Mouse (Mus musculus) limb, embryonic 14.5 days (tissue): Measurements from ENCODE around the gene Rab3b. TPM values are rescaled to one million over a fixed set of nuclear protein-coding genes. Genes with fewer than 3 reads are reported as not detected.

Source experiments
- ATAC-seq: fragments of 200-750 bp; cut with Nextera tagmentation; 2 replicates; pipeline ENCODE4 v1.8.0; 2017; ENCODE audit warnings: low read depth, moderate number of reproducible peaks, moderate TSS enrichment; ENCODE audit not compliant: low FRiP score
- DNase-seq: peaks from one replicate; pipeline ENCODE4 v3.0.0-alpha.2; 2015; ENCODE audit warnings: low spot score
- H3K27ac ChIP-seq: fragments of 300-500 bp; sonication (generic); replicated peaks from 2 replicates; pipeline ENCODE4 v1.5.1; 2014; ENCODE audit warnings: low read depth, mild to moderate bottlenecking, low read length, moderate library complexity, mixed read lengths
- H3K27me3 ChIP-seq: fragments of 300-500 bp; sonication (generic); 2 replicates; pipeline ENCODE4 v1.6.1; 2014; ENCODE audit warnings: low read length, mixed read lengths; ENCODE audit not compliant: control insufficient read depth, insufficient read depth
- H3K36me3 ChIP-seq: fragments of 300-500 bp; sonication (generic); 2 replicates; pipeline ENCODE4 v1.6.1; 2014; ENCODE audit warnings: mild to moderate bottlenecking, low read length, moderate library complexity, mixed read lengths; ENCODE audit not compliant: control insufficient read depth, insufficient read depth
- H3K4me1 ChIP-seq: fragments of 300-500 bp; sonication (generic); 2 replicates; pipeline ENCODE4 v1.6.1; 2014; ENCODE audit warnings: antibody characterized with exemption, low read length, mixed read lengths; ENCODE audit not compliant: control insufficient read depth, insufficient read depth
- H3K4me2 ChIP-seq: fragments of 300-500 bp; sonication (generic); replicated peaks from 2 replicates; pipeline ENCODE4 v1.6.1; 2014; ENCODE audit warnings: low read depth, mild to moderate bottlenecking, low read length, moderate library complexity; ENCODE audit not compliant: severe bottlenecking
- H3K4me3 ChIP-seq: fragments of 300-500 bp; sonication (generic); replicated peaks from 2 replicates; pipeline ENCODE4 v1.5.1; 2014; ENCODE audit warnings: low read length
- H3K9ac ChIP-seq: fragments of 300-500 bp; sonication (generic); 2 replicates; pipeline ENCODE4 v1.6.1; 2014; ENCODE audit warnings: mild to moderate bottlenecking, low read depth, low read length, moderate library complexity; ENCODE audit not compliant: severe bottlenecking
- H3K9me3 ChIP-seq: fragments of 300-500 bp; sonication (generic); 2 replicates; pipeline ENCODE4 v1.6.1; 2016; ENCODE audit warnings: low read length; ENCODE audit not compliant: control insufficient read depth
- POLR2A ChIP-seq: fragments of 200-500 bp; IDR thresholded peaks from 2 replicates; pipeline ENCODE4 v1.8.0; 2012; ENCODE audit warnings: inconsistent platforms, mild to moderate bottlenecking, moderate library complexity, borderline replicate concordance; ENCODE audit not compliant: insufficient read depth, insufficient read length; ENCODE audit errors: extremely low read depth
- WGBS: fragments of 180-500 bp; shearing (Covaris S2); extraction: QIAGEN DNeasy Blood & Tissue Kit; methylation state at CpG from one replicate; pipeline ENCODE4 v1.1.7; 2014; 5-methylcytosine and 5-hydroxymethylcytosine counted together
- polyA plus RNA-seq, 2 experiments: library from polyadenylated mRNA; depleted of rRNA in 1 of 2; stranded (reverse) in 1 of 2; unstranded in 1 of 2; fragments of >200 nt; fragmentation: Nextera tagmentation in 1 of 2; extraction: Ambion mirVana in 1 of 2; gene quantifications; 2 replicates each; pipeline versions ENCODE4 v1.2.1 to v1.2.3; 2012 to 2014

The Rab3b gene
- polyA plus RNA-seq, 2 experiments = 9.8 to 15.0 TPM

- peak; percentile 91 for DNase-seq
- Histone ChIP-seq H3K36me3 (peaks cover 10% of the 10 kb centered on the region; the same call in 1 of the 2 replicates), H3K27me3 (no peaks in the 10 kb centered on the region), H3K9me3 (no peaks in the 10 kb centered on the region), H3K27ac (peak within 1 kb of the TSS; percentile 97), H3K9ac (peak within 1 kb of the TSS; percentile 99), H3K4me2 (peak within 1 kb of the TSS; percentile 81), H3K4me3 (peak within 1 kb of the TSS; percentile 97), H3K4me1 (peaks cover 12% of the 10 kb centered on the region)
- peak; percentile 83 for ATAC-seq
- under 1% methylated on average over 34 of the region's 34 CpGs for WGBS
- peak; percentile 73; the same call in 1 of the 2 replicates for TF ChIP-seq POLR2A
Measured at GRCm38 (mm10) chr4:108834115-108834970, 44.5 kb upstream of the Rab3b start, which contains the start of gene Txndc12. Gene Txndc12, plus strand, starts transcription at chr4:108834601.

- Histone ChIP-seq H3K36me3 (peaks cover 4% of the 10 kb centered on the region; the same call in 1 of the 2 replicates), H3K4me3 (peak overlapping the region; percentile 97), H3K9me3 (no peaks in the 10 kb centered on the region), H3K4me2 (peak overlapping the region; percentile 81), H3K27me3 (no peaks in the 10 kb centered on the region), H3K9ac (peak overlapping the region; percentile 99), H3K4me1 (peaks cover 12% of the 10 kb centered on the region), H3K27ac (peak overlapping the region; percentile 97)
- no peak for DNase-seq
- TF ChIP-seq POLR2A = no peak
- no peak for ATAC-seq
- WGBS = under 1% methylated on average over 15 of the region's 15 CpGs
Measured at GRCm38 (mm10) chr4:108834971-108835311, 43.9 kb upstream of the Rab3b start.

GRCm38 (mm10) chr4:108835496-108835895, 43.4 kb upstream of the Rab3b start:
- Histone ChIP-seq H3K9me3 (no peaks in the 10 kb centered on the region), H3K4me1 (peaks cover 12% of the 10 kb centered on the region), H3K9ac (peak overlapping the region; percentile 99), H3K27me3 (no peaks in the 10 kb centered on the region), H3K27ac (no peak overlapping the region), H3K4me3 (peak overlapping the region; percentile 97), H3K4me2 (peak overlapping the region; percentile 81), H3K36me3 (peaks cover 3% of the 10 kb centered on the region; the same call in 1 of the 2 replicates)
- DNase-seq (no peak), ATAC-seq (no peak)
- no peak for TF ChIP-seq POLR2A
- 49% methylated on average over 3 of the region's 3 CpGs for WGBS

- H3K4me1 ChIP-seq = peaks cover 8% of the 10 kb centered on the region
- peaks cover 5% of the 10 kb centered on the region; the same call in 1 of the 2 replicates for H3K36me3 ChIP-seq
- H3K27ac ChIP-seq = no peak overlapping the region
- WGBS = 72% methylated on average over 4 of the region's 4 CpGs
- no peak for DNase-seq
- no peak overlapping the region for H3K4me2 ChIP-seq
- H3K9ac ChIP-seq = no peak overlapping the region
- no peak for ATAC-seq
- H3K4me3 ChIP-seq = no peak overlapping the region
- H3K27me3 ChIP-seq = no peaks in the 10 kb centered on the region
- TF ChIP-seq POLR2A = no peak
- no peaks in the 10 kb centered on the region for H3K9me3 ChIP-seq
Measured at GRCm38 (mm10) chr4:108838031-108838430, 40.8 kb upstream of the Rab3b start.

- 86% methylated on average over 7 of the region's 7 CpGs for WGBS
- no peak overlapping the region for H3K27ac ChIP-seq
- peaks cover 5% of the 10 kb centered on the region; the same call in 1 of the 2 replicates for H3K36me3 ChIP-seq
- no peak overlapping the region for H3K4me2 ChIP-seq
- H3K27me3 ChIP-seq = no peaks in the 10 kb centered on the region
- H3K9ac ChIP-seq = no peak overlapping the region
- ATAC-seq (no peak), DNase-seq (no peak)
- H3K4me3 ChIP-seq = no peak overlapping the region
- TF ChIP-seq POLR2A = no peak
- H3K9me3 ChIP-seq = no peaks in the 10 kb centered on the region
- no peaks in the 10 kb centered on the region for H3K4me1 ChIP-seq
Measured at GRCm38 (mm10) chr4:108841920-108842578, 36.8 kb upstream of the Rab3b start.
